Mouse (Mus musculus): ENCODE measurements around the gene Stk39.

DNA sequence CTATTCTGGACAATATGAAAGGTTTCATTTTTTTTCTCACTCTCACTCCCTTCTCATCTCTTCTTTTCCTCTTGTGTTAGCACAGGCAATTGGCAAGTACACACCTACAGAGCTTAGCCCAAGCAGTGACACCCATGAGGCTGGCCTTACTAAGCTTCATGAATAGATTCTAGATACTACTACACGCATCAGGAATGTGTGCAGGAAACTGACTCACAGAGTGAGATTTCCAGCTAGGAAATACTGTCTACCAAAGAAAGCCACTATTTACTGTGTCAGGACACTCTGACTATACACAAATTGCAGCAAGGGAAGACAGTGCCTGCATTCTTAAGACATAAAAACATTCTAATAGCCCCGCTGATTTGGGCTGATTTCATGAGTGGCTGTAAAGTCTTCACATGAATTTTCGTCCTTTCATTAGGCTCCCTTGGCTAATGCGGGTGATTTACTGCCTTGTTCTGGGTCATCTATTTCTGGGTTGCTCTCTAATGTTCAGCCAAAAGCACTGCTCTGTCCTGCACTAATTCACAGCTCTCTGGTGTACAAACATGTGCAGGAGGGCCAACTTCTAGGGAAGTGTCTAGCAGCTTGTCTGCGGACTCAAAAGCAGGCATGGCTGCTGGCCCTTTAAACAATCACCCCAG, 249.7 kb downstream of the Stk39 start:
- TF ChIP-seq POLR2A (IDR thresholded peaks at IDR 0.05; ENCODE audit: control insufficient read depth, extremely low read depth, insufficient read depth, low read length, poor library complexity) (no peak), CTCF (IDR thresholded peaks at IDR 0.05; ENCODE audit: borderline replicate concordance, control insufficient read depth, extremely low read depth, insufficient read depth, low read length, poor library complexity) (no peak)

Measured in thymus, adult 2 months (tissue).